Mouse (Mus musculus) forebrain, postnatal 0 days (tissue): ENCODE measurements at regions not wholly inside any gene's neighbourhood (a gene's known extent, or its start where the extent isn't known, plus 50 kb on each side); places are given as distances from the start of the nearest gene placed in this dataset.

Experiments used
- ATAC-seq: fragments of 200-750 bp; cut with Nextera tagmentation; 2 replicates; pipeline ENCODE4 v1.8.0; 2017; ENCODE audit warnings: mild to moderate bottlenecking, moderate library complexity
- DNase-seq: peaks from one replicate; pipeline ENCODE4 v3.0.0-alpha.2; 2015
- H3K27ac ChIP-seq: fragments of 300-500 bp; sonication (generic); 2 replicates; pipeline ENCODE4 v1.5.1; 2014; ENCODE audit warnings: low read depth, mild to moderate bottlenecking, antibody characterized with exemption, low read length, moderate library complexity, mixed read lengths
- H3K27me3 ChIP-seq: fragments of 300-500 bp; sonication (generic); 2 replicates; pipeline ENCODE4 v1.6.1; 2014; ENCODE audit warnings: mild to moderate bottlenecking, low read length, mixed read lengths; ENCODE audit not compliant: insufficient read depth
- H3K36me3 ChIP-seq: fragments of 300-500 bp; sonication (generic); 2 replicates; pipeline ENCODE4 v1.6.1; 2014; ENCODE audit warnings: mild to moderate bottlenecking, moderate library complexity; ENCODE audit not compliant: insufficient read depth
- H3K4me1 ChIP-seq: fragments of 300-500 bp; sonication (generic); 2 replicates; pipeline ENCODE4 v1.6.1; 2014; ENCODE audit warnings: antibody characterized with exemption; ENCODE audit not compliant: insufficient read depth
- H3K4me2 ChIP-seq: fragments of 300-500 bp; sonication (generic); 2 replicates; pipeline ENCODE4 v1.6.1; 2014; ENCODE audit warnings: low read depth, mild to moderate bottlenecking, moderate library complexity
- H3K4me3 ChIP-seq: fragments of 300-500 bp; sonication (generic); 2 replicates; pipeline ENCODE4 v1.5.1; 2014; ENCODE audit warnings: low read depth, low read length, mixed read lengths
- H3K9ac ChIP-seq: fragments of 300-500 bp; sonication (generic); 2 replicates; pipeline ENCODE4 v1.6.1; 2014; ENCODE audit warnings: mild to moderate bottlenecking
- H3K9me3 ChIP-seq: fragments of 300-500 bp; sonication (generic); 2 replicates; pipeline ENCODE4 v1.6.1; 2016; ENCODE audit warnings: low read length
- CTCF ChIP-seq: sonication (generic); IDR thresholded peaks from 2 replicates; pipeline ENCODE4 v1.5.1; 2016; ENCODE audit warnings: antibody characterized with exemption, control low read depth, low read depth
- WGBS: fragments of 180-500 bp; shearing (Covaris S2); extraction: QIAGEN DNeasy Blood & Tissue Kit; methylation state at CpG from one replicate; pipeline ENCODE4 v1.1.7; 2014; 5-methylcytosine and 5-hydroxymethylcytosine counted together

DNA sequence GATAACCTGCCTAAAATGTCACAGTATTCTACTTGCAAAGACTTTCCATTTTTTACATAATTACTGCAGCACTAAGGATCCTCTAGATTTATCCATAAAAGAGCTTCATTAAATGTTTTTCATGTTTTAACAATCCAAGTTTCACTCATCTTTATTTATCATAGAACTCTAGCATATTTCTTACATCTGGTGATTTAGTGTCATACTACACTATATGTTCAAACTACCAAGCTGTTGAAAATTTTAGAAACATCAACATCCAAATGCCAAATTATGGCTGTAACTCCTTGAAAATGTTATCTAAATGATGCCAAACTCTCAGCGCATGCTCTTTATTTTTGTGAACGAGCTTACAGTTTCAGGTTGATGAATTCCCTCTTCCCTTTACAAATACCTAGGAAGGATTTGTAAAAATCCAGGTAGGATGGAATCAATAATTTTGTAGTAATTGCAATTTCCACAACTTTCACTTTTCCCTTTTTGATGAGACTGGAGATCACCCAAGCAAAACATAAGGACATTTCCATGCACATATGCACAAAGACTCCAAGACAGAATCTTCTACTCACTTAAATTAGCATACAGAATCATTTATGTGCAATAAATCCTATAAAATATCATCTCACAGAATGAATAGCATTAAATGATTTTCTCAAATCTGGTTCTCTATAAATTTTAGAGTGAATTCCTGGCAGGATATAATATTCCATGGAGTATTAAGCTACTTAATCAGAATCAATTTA, 175.0 kb upstream of the 1700003H04Rik start:
- TF ChIP-seq CTCF: no peak
- H3K27ac ChIP-seq: no peak overlapping the region
- no peaks in the 10 kb centered on the region for H3K36me3 ChIP-seq
- no peaks in the 10 kb centered on the region for H3K9me3 ChIP-seq
- H3K4me1 ChIP-seq: no peaks in the 10 kb centered on the region
- no peak overlapping the region for H3K4me2 ChIP-seq
- 63% methylated on average over 2 of the region's 2 CpGs for WGBS
- no peak overlapping the region for H3K4me3 ChIP-seq
- no peaks in the 10 kb centered on the region for H3K27me3 ChIP-seq
- H3K9ac ChIP-seq: no peak overlapping the region
- DNase-seq (peak; percentile 51), ATAC-seq (peak; percentile 82)

DNA sequence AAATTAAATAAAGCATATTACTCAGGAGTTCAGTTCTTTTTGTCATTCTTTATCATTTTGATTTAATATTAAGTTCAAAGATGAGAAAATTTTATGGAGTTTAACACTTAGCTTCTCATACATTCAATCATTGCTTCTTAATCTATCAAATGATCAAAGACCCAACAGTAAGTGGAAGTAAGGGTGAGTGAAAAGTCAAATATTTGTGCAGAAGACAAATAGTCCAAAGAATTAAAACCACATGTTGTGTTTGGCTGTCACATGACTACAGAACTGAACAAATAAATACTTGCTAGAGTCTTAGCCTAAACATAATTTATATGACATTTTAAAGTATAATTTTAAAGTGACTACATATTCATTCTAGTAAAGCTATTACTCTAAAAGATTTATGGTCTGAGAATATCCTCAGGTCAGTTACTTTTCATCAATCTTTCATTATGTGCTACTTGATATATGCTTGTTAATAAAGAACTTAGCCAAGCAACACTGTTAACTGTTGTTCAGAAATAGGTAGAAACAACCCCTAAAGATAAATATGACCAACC, 171.7 kb upstream of the 1700003H04Rik start:
- Histone ChIP-seq H3K9ac (no peak overlapping the region), H3K27ac (no peak overlapping the region), H3K36me3 (no peaks in the 10 kb centered on the region), H3K27me3 (no peaks in the 10 kb centered on the region), H3K4me2 (no peak overlapping the region), H3K4me1 (no peaks in the 10 kb centered on the region), H3K9me3 (no peaks in the 10 kb centered on the region), H3K4me3 (no peak overlapping the region)
- ATAC-seq (no peak), DNase-seq (no peak)
- TF ChIP-seq CTCF: no peak

DNA sequence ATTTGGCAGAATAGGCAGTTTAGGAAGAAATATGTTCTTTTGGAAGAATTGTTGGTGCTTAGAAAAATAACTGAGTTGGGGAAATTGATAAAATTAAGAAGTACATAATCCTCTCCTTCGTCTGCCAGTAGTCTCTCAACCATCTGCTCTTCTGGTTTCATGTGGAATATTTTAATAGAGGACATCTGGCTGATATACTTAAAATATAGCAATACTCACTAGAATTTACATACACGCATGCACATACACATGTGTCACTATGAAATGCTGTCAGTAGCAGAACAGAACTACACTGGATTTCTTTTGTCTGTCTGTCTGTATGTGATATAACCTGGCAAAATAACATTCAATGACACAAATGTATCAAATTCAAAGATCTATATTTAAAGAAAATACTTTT, 168.4 kb upstream of the 1700003H04Rik start:
- Histone ChIP-seq H3K27me3 (no peaks in the 10 kb centered on the region), H3K4me1 (no peaks in the 10 kb centered on the region), H3K9ac (no peak overlapping the region), H3K27ac (no peak overlapping the region), H3K4me2 (no peak overlapping the region), H3K9me3 (no peaks in the 10 kb centered on the region), H3K36me3 (no peaks in the 10 kb centered on the region), H3K4me3 (no peak overlapping the region)
- ATAC-seq: no peak; the same call in 1 of the 2 replicates
- TF ChIP-seq CTCF: no peak
- DNase-seq: no peak
- WGBS: 58% methylated on average over 2 of the region's 2 CpGs

DNA sequence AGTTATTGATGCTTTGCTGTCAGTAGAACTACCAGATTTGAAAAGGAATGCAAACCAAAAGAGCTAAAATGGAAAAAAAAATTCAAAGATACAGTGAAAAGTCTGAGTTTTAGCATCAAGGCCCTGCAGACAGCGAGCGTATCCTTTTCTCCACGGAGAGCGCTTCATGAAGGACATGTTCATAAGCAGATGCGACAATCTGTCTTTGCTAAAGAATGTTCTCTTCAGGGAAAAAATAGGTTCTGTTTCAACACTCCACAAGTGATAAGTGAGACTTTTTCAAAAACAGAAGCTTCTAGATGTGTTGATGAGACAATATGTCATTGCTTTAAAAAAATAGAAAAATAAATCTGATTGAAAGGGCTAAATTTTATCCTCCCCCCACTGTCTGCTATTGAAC, 147.4 kb upstream of the 1700003H04Rik start:
- Histone ChIP-seq H3K9ac (no peak overlapping the region), H3K27me3 (no peaks in the 10 kb centered on the region), H3K27ac (no peak overlapping the region), H3K4me2 (no peak overlapping the region), H3K4me1 (no peaks in the 10 kb centered on the region), H3K4me3 (no peak overlapping the region), H3K36me3 (no peaks in the 10 kb centered on the region), H3K9me3 (no peaks in the 10 kb centered on the region)
- TF ChIP-seq CTCF: no peak
- ATAC-seq (no peak), DNase-seq (no peak)
- 76% methylated on average over 5 of the region's 5 CpGs for WGBS

DNA sequence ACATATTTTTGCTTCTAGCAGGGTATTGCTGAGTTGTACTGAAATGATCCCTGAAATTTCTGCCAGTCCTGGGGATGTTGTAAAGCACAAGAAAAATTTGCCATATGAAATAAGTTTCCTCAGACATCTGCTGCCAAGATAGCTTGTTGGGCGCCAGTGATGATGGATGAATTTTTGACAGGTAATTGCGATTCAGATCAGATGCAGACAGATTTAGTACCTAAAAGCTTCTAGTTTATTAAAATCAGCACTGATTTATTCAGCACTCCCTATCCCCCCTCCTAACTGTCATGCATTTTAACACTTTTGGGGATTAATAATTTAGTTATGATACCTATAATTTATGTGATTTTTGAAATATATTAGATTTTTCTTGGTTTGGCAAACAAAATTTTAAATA, 131.3 kb upstream of the 1700003H04Rik start:
- Histone ChIP-seq H3K27ac (no peak overlapping the region), H3K4me2 (no peak overlapping the region), H3K4me1 (no peaks in the 10 kb centered on the region), H3K27me3 (no peaks in the 10 kb centered on the region), H3K9me3 (no peaks in the 10 kb centered on the region), H3K9ac (no peak overlapping the region), H3K4me3 (no peak overlapping the region), H3K36me3 (no peaks in the 10 kb centered on the region)
- ATAC-seq (peak; percentile 75; the same call in 1 of the 2 replicates), DNase-seq (peak; percentile 39)
- WGBS: 62% methylated on average over 2 of the region's 2 CpGs
- no peak for TF ChIP-seq CTCF

DNA sequence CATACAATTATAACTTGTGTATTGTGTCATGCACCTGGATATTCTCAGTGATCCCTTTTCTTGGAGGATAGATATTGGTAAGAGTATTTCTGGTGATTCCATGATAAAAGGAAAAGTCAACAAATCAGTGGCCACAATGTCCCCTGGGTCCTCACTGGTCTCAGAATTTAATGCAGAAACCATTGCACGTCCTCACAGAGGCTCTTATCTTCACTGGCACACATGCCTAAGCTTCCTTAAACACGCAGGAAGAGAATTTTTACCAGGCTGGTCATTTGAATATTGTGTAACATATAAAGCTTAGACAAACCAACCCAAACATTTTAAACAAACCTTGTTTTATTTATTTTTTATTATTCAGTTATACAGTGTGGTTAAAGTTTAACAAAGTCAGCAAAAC, 92.7 kb upstream of the 1700003H04Rik start:
- no peak for ATAC-seq
- Histone ChIP-seq H3K27ac (no peak overlapping the region), H3K9ac (no peak overlapping the region), H3K27me3 (no peaks in the 10 kb centered on the region), H3K4me2 (no peak overlapping the region), H3K9me3 (no peaks in the 10 kb centered on the region), H3K4me3 (no peak overlapping the region), H3K36me3 (no peaks in the 10 kb centered on the region), H3K4me1 (no peaks in the 10 kb centered on the region)
- no peak for TF ChIP-seq CTCF
- 82% methylated on average over 2 of the region's 2 CpGs for WGBS
- DNase-seq: no peak

DNA sequence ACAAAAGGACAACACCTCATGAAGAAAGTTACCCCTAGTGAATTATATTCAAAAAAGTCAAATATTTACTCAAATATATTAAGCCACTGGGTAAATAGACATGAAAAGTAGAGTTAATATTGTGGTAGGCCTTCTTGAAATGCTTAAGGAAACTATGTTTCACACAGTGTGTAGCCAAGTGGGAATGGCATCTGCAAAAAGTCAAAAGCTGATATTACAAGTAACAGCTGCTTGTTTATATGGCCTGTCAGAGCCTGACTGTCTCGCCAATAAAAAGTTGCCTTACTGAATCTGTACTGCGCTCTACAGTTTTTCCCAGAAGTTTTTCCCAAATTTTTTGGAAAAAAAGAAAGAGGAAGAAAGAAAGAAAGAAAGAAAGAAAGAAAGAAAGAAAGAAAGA, 77.3 kb upstream of the 1700003H04Rik start:
- TF ChIP-seq CTCF: no peak
- Histone ChIP-seq H3K36me3 (no peaks in the 10 kb centered on the region), H3K4me1 (no peaks in the 10 kb centered on the region), H3K27ac (no peak overlapping the region), H3K4me3 (no peak overlapping the region), H3K9me3 (no peaks in the 10 kb centered on the region), H3K9ac (no peak overlapping the region), H3K27me3 (no peaks in the 10 kb centered on the region), H3K4me2 (no peak overlapping the region)
- WGBS: 83% methylated on average over 2 of the region's 2 CpGs
- DNase-seq: no peak
- no peak for ATAC-seq
